Mouse (Mus musculus): ENCODE results near the gene Cnnm4. TPM values are rescaled to one million over a fixed set of nuclear protein-coding genes. Genes with fewer than 3 reads are reported as not detected.

Gene Cnnm4
- polyA plus RNA-seq, 1 experiment from 2014 or later = 9.8 TPM

GRCm38 (mm10) chr1:36557457-36558011, 86.1 kb downstream of the Cnnm4 start:
- under 1% methylated on average over 47 of the region's 48 CpGs for WGBS
- peak overlapping the region; percentile 97 for H3K4me2 ChIP-seq (ENCODE audit: low read depth, low read length)

More at GRCm38 (mm10) chr1:36557457-36558011, 86.1 kb downstream of the Cnnm4 start:
- peak overlapping the region; percentile 98 for H3K4me3 ChIP-seq (ENCODE audit: low read depth, low read length)
- ATAC-seq (ENCODE audit: low read depth) = peak; percentile 59
- H3K9ac ChIP-seq (replicated peaks; ENCODE audit: low read depth, low read length) = peak overlapping the region; percentile 99
- no peaks in the 10 kb centered on the region; the same call in 1 of the 2 replicates for H3K27me3 ChIP-seq (ENCODE audit: control insufficient read depth, insufficient read depth, low read length)
- H3K27ac ChIP-seq (ENCODE audit: low read depth, low read length) = peak overlapping the region; percentile 99
- H3K9me3 ChIP-seq (ENCODE audit: control insufficient read depth, low read length) = no peaks in the 10 kb centered on the region
- H3K36me3 ChIP-seq (ENCODE audit: control insufficient read depth, insufficient read depth, low read length) = peaks cover 19% of the 10 kb centered on the region
- peaks cover 28% of the 10 kb centered on the region for H3K4me1 ChIP-seq (ENCODE audit: control insufficient read depth, insufficient read depth, low read length)

Small RNA genes lying within 50 kb of the gene (microRNA-seq; reads per million reads assigned to microRNA genes)
- gene Gm47280 = not detected

Other genes with a start within 250 kb of the Cnnm4 start
- 61.6 and 63.6 TPM in 2 replicates for gene Uggt1, start 226.9 kb upstream of the Cnnm4 start, polyA plus RNA-seq (2014; fragmentation: Nextera tagmentation; extraction: Ambion mirVana)
- gene Neurl3, start 196.9 kb upstream of the Cnnm4 start, polyA plus RNA-seq (2014; fragmentation: Nextera tagmentation; extraction: Ambion mirVana) = 1.1 and 2.1 TPM in 2 replicates
- gene Arid5a, start 163.9 kb upstream of the Cnnm4 start, polyA plus RNA-seq (2014; fragmentation: Nextera tagmentation; extraction: Ambion mirVana) = 2.5 and 4.3 TPM in 2 replicates
- gene Kansl3, start 102.4 kb upstream of the Cnnm4 start, polyA plus RNA-seq (2014; fragmentation: Nextera tagmentation; extraction: Ambion mirVana) = 32.3 and 40.0 TPM in 2 replicates
- gene Fer1l5, start 99.3 kb upstream of the Cnnm4 start, polyA plus RNA-seq (2014; fragmentation: Nextera tagmentation; extraction: Ambion mirVana) = 1.7 and 2.7 TPM in 2 replicates
- 46.2 and 49.3 TPM in 2 replicates for gene Lman2l, start 26.3 kb upstream of the Cnnm4 start, polyA plus RNA-seq (2014; fragmentation: Nextera tagmentation; extraction: Ambion mirVana)
- 5.4 and 9.4 TPM in 2 replicates for gene Cnnm3, start 40.2 kb downstream of the Cnnm4 start, polyA plus RNA-seq (2014; fragmentation: Nextera tagmentation; extraction: Ambion mirVana)
- 13.0 and 14.9 TPM in 2 replicates for gene Ankrd23, start 65.3 kb downstream of the Cnnm4 start, polyA plus RNA-seq (2014; fragmentation: Nextera tagmentation; extraction: Ambion mirVana)
- gene Gm42417, start 67.8 kb downstream of the Cnnm4 start, polyA plus RNA-seq (2014; fragmentation: Nextera tagmentation; extraction: Ambion mirVana) = 0.32 and 0.62 TPM in 2 replicates
- 26.6 and 34.5 TPM in 2 replicates for gene Ankrd39, start 75.8 kb downstream of the Cnnm4 start, polyA plus RNA-seq (2014; fragmentation: Nextera tagmentation; extraction: Ambion mirVana)
- 4.0 and 5.2 TPM in 2 replicates for gene Sema4c, start 86.7 kb downstream of the Cnnm4 start, polyA plus RNA-seq (2014; fragmentation: Nextera tagmentation; extraction: Ambion mirVana)
- gene Fam178b, start 211.6 kb downstream of the Cnnm4 start, polyA plus RNA-seq (2014; fragmentation: Nextera tagmentation; extraction: Ambion mirVana) = not detected in 2 replicates
- gene Cox5b, start 219.8 kb downstream of the Cnnm4 start, polyA plus RNA-seq (2014; fragmentation: Nextera tagmentation; extraction: Ambion mirVana) = 700 and 834 TPM in 2 replicates
- gene 4933424G06Rik, start 238.5 kb downstream of the Cnnm4 start, polyA plus RNA-seq (2014; fragmentation: Nextera tagmentation; extraction: Ambion mirVana) = 0.40 and 0.92 TPM in 2 replicates
- gene Actr1b, start 242.8 kb downstream of the Cnnm4 start, polyA plus RNA-seq (2014; fragmentation: Nextera tagmentation; extraction: Ambion mirVana) = 103 and 117 TPM in 2 replicates

Measured in neural tube, embryonic 14.5 days (tissue).